Comparison of ENCODE assay signal across 9 mouse cellular contexts in the genomic region with DNA sequence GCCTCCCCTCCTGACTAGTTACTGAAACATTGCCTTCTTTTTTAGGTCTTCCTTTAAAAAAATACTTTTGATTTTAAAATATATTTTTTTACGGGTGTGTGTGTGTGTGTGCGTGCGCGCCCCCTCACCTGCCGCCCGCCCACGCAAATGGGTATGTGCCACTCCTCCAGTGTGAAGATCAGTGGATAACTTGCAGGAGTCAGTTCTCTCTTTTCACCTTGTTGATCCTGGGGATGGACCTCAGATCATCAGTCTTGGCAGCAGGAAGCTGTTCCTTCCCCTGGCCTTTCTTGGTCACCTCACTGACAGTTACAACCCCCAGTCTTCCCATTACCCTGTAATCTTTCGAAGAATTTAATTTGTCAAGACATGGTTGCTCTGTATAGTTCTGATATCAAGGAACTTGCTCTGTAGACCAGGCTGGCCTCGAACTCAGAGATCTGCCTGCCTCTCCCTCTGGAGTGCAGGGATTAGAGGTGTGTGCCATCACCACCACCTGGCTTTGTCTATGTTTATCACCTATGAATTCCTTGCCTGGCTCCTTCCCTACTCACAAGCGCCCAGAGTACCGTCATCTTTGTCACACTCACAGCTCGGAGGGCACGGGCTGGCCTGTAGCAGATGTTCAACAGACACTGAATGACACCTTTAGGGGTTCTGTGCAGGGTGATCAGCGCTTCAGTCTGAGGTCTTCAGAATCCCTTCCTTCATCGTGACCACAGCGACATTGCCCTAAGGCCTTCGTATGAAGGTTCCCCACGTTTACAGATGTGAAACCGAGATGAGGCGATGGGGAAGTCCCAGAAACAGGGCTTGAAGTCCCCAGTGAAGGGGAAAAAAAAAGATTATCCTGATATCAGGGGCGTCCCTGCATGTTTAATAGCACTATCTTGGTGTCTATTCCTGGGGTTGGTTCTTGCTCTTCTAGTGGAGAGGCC. TPM values are rescaled to one million over a fixed set of nuclear protein-coding genes. Genes with fewer than 3 reads are reported as not detected.
DNase-seq lines count a peak whose midpoint lies in the region; ATAC-seq and TF ChIP-seq lines count a peak whose summit lies in the region.
"Had no signal": no experiment of that assay in that cellular context is flagged by ENCODE, and none has a peak within 500 bp of the region (broad histone marks: within the 10 kb centered on the region; RNA-seq: fewer than 3 reads in every experiment).

No protein-coding gene starts in this region.

- WGBS in kidney, postnatal 0 days = 73% methylated on average over 21 of the region's 21 CpGs
- 70% methylated on average over 21 of the region's 21 CpGs for WGBS in embryonic facial prominence, embryonic 15.5 days

- H3K27ac ChIP-seq in kidney, postnatal 0 days = peak overlapping the region; percentile 91; the same call in 1 of the 2 replicates
- no peak overlapping the region for H3K27ac ChIP-seq in embryonic facial prominence, embryonic 15.5 days (replicated peaks)
- H3K27ac ChIP-seq: macrophage had no signal

- ATAC-seq in kidney, postnatal 0 days (replicated peaks; ENCODE audit: low FRiP score, low read depth) = no peak
- no peak for ATAC-seq in embryonic facial prominence, embryonic 15.5 days (ENCODE audit: insufficient number of reproducible peaks, low FRiP score, low TSS enrichment, low read depth)
- ATAC-seq in megakaryocyte-erythroid progenitor cell, adult 5-6 weeks (replicated peaks; ENCODE audit: low FRiP score, low TSS enrichment, poor library complexity, severe bottlenecking) = peak; percentile 22

- DNase-seq in kidney, postnatal 0 days (ENCODE audit: low spot score) = no peak
- no peak for DNase-seq in kidney, adult 18-20 months
- DNase-seq in T-cell, adult 2 months (ENCODE audit: low spot score) = peak; percentile 26
- DNase-seq in thymus, postnatal 36 days = no peak
- no peak for DNase-seq in cerebellum, adult 9-11 months
- no peak for DNase-seq in adipocyte (ENCODE audit: low spot score)

- peaks cover 6% of the 10 kb centered on the region; the same call in 1 of the 2 replicates for H3K4me1 ChIP-seq in kidney, postnatal 0 days (replicated peaks; ENCODE audit: insufficient read depth, low read length)
- peaks cover 23% of the 10 kb centered on the region for H3K4me1 ChIP-seq in embryonic facial prominence, embryonic 15.5 days

- H3K27me3 ChIP-seq in kidney, postnatal 0 days (ENCODE audit: insufficient read depth, low read length) = no peaks in the 10 kb centered on the region
- no peaks in the 10 kb centered on the region for H3K27me3 ChIP-seq in embryonic facial prominence, embryonic 15.5 days

- H3K9me3 ChIP-seq in kidney, postnatal 0 days (replicated peaks; ENCODE audit: low read length) = no peaks in the 10 kb centered on the region
- no peaks in the 10 kb centered on the region for H3K9me3 ChIP-seq in embryonic facial prominence, embryonic 15.5 days (replicated peaks)

- TF ChIP-seq CTCF in kidney, postnatal 0 days (IDR thresholded peaks at IDR 0.05; ENCODE audit: low read depth) = no peak

- peak overlapping the region; percentile 6; the same call in 1 of the 2 replicates for H3K9ac ChIP-seq in kidney, postnatal 0 days (ENCODE audit: low read depth, low read length)
- H3K9ac ChIP-seq in embryonic facial prominence, embryonic 15.5 days = no peak overlapping the region

- H3K4me3 ChIP-seq in kidney, postnatal 0 days (replicated peaks; ENCODE audit: low read depth, low read length) = no peak overlapping the region; the same call in 1 of the 2 replicates
- H3K4me3 ChIP-seq in embryonic facial prominence, embryonic 15.5 days (replicated peaks) = peak overlapping the region; percentile 47; the same call in 1 of the 2 replicates

- H3K4me2 ChIP-seq in kidney, postnatal 0 days (ENCODE audit: low read length) = peak overlapping the region; percentile 50
- H3K4me2 ChIP-seq in embryonic facial prominence, embryonic 15.5 days (replicated peaks) = peak overlapping the region; percentile 79

- H3K36me3 ChIP-seq in kidney, postnatal 0 days (ENCODE audit: insufficient read depth, low read length) = no peaks in the 10 kb centered on the region
- no peaks in the 10 kb centered on the region for H3K36me3 ChIP-seq in embryonic facial prominence, embryonic 15.5 days

RNA-seq across cellular contexts. Expression of a gene that starts 15.7 kb away (rescaled TPM):
- 0.11 TPM in 2 replicates for polyA plus RNA-seq in kidney, postnatal 0 days (2015; fragmentation: Nextera tagmentation; extraction: Ambion mirVana)
- polyA plus RNA-seq in embryonic facial prominence, embryonic 15.5 days (2015; fragmentation: Nextera tagmentation; extraction: Ambion mirVana) = 0.21 and 0.69 TPM in 2 replicates
- total RNA-seq in megakaryocyte-erythroid progenitor cell, adult 5-6 weeks (2014; fragmentation: Nextera tagmentation) = 4.2 and 4.8 TPM in 2 replicates
- total RNA-seq in megakaryocyte-erythroid progenitor cell, adult 5-6 weeks (2017) = 52.4 and 77.0 TPM in 2 replicates

RNA-seq across cellular contexts. Expression of a gene that starts 19.0 kb away (rescaled TPM):
- 68.4 and 68.8 TPM in 2 replicates for polyA plus RNA-seq in kidney, postnatal 0 days (2015; fragmentation: Nextera tagmentation; extraction: Ambion mirVana)
- 83.0 and 85.5 TPM in 2 replicates for polyA plus RNA-seq in embryonic facial prominence, embryonic 15.5 days (2015; fragmentation: Nextera tagmentation; extraction: Ambion mirVana)
- total RNA-seq in megakaryocyte-erythroid progenitor cell, adult 5-6 weeks (2014; fragmentation: Nextera tagmentation) = 31.3 and 51.5 TPM in 2 replicates
- total RNA-seq in megakaryocyte-erythroid progenitor cell, adult 5-6 weeks (2017) = 19.8 and 23.8 TPM in 2 replicates

RNA-seq across cellular contexts. Expression of a gene that starts 33.8 kb away (rescaled TPM):
- polyA plus RNA-seq in kidney, postnatal 0 days (2015; fragmentation: Nextera tagmentation; extraction: Ambion mirVana) = 16.7 and 17.7 TPM in 2 replicates
- polyA plus RNA-seq in embryonic facial prominence, embryonic 15.5 days (2015; fragmentation: Nextera tagmentation; extraction: Ambion mirVana) = 30.4 and 32.0 TPM in 2 replicates
- total RNA-seq in megakaryocyte-erythroid progenitor cell, adult 5-6 weeks (2014; fragmentation: Nextera tagmentation) = 17.2 and 36.6 TPM in 2 replicates
- total RNA-seq in megakaryocyte-erythroid progenitor cell, adult 5-6 weeks (2017) = 34.9 and 47.7 TPM in 2 replicates

RNA-seq across cellular contexts. Expression of a gene that starts 34.0 kb away (rescaled TPM):
- polyA plus RNA-seq in kidney, postnatal 0 days (2015; fragmentation: Nextera tagmentation; extraction: Ambion mirVana) = 3.0 and 4.0 TPM in 2 replicates
- 17.2 and 22.7 TPM in 2 replicates for polyA plus RNA-seq in embryonic facial prominence, embryonic 15.5 days (2015; fragmentation: Nextera tagmentation; extraction: Ambion mirVana)
- total RNA-seq in megakaryocyte-erythroid progenitor cell, adult 5-6 weeks (2014; fragmentation: Nextera tagmentation) = 4.3 and 6.5 TPM in 2 replicates
- total RNA-seq in megakaryocyte-erythroid progenitor cell, adult 5-6 weeks (2017) = 0.30 TPM in 1 of 2 replicates, not detected in the other

RNA-seq across cellular contexts. Expression of a gene that starts 43.1 kb away (rescaled TPM):
- polyA plus RNA-seq in kidney, postnatal 0 days (2015; fragmentation: Nextera tagmentation; extraction: Ambion mirVana) = 7.3 and 7.4 TPM in 2 replicates
- 39.2 and 41.9 TPM in 2 replicates for polyA plus RNA-seq in embryonic facial prominence, embryonic 15.5 days (2015; fragmentation: Nextera tagmentation; extraction: Ambion mirVana)
- not detected in 2 replicates for total RNA-seq in megakaryocyte-erythroid progenitor cell, adult 5-6 weeks (2014; fragmentation: Nextera tagmentation)
- total RNA-seq in megakaryocyte-erythroid progenitor cell, adult 5-6 weeks (2017) = not detected in 2 replicates
